Mouse (Mus musculus) forebrain, embryonic 11.5 days (tissue): ENCODE measurements around the gene Vav3. TPM values are rescaled to one million over a fixed set of nuclear protein-coding genes. Genes with fewer than 3 reads are reported as not detected.
A peak's percentile ranks its signal among the peaks of the same experiment; 100 is the strongest.

Source experiments
- ATAC-seq: fragments of 200-750 bp; cut with Nextera tagmentation; replicated peaks from 2 replicates; pipeline ENCODE4 v1.8.0; 2017; ENCODE audit warnings: moderate TSS enrichment; ENCODE audit not compliant: low FRiP score
- DNase-seq: peaks from one replicate; pipeline ENCODE4 v3.0.0-alpha.2; 2017; ENCODE audit warnings: low spot score
- H3K27ac ChIP-seq: fragments of 300-500 bp; sonication (generic); 2 replicates; pipeline ENCODE4 v1.5.1; 2014; ENCODE audit warnings: low read depth, low read length
- H3K27me3 ChIP-seq: fragments of 300-500 bp; sonication (generic); 2 replicates; pipeline ENCODE4 v1.6.1; 2014; ENCODE audit warnings: mild to moderate bottlenecking, low read length, mixed read lengths; ENCODE audit not compliant: control insufficient read depth, insufficient read depth
- H3K36me3 ChIP-seq: fragments of 300-500 bp; sonication (generic); 2 replicates; pipeline ENCODE4 v1.6.1; 2014; ENCODE audit warnings: mild to moderate bottlenecking, low read length, moderate library complexity, mixed read lengths; ENCODE audit not compliant: control insufficient read depth, insufficient read depth
- H3K4me1 ChIP-seq: fragments of 300-500 bp; sonication (generic); replicated peaks from 2 replicates; pipeline ENCODE4 v1.6.1; 2014; ENCODE audit warnings: low read length, mixed read lengths; ENCODE audit not compliant: control insufficient read depth, insufficient read depth
- H3K4me2 ChIP-seq: fragments of 300-500 bp; sonication (generic); 2 replicates; pipeline ENCODE4 v1.6.1; 2014; ENCODE audit warnings: low read depth, mild to moderate bottlenecking, low read length, moderate library complexity, mixed read lengths; ENCODE audit not compliant: severe bottlenecking
- H3K4me3 ChIP-seq: fragments of 300-500 bp; sonication (generic); 2 replicates; pipeline ENCODE4 v1.5.1; 2014; ENCODE audit warnings: low read depth, low read length
- H3K9ac ChIP-seq: fragments of 300-500 bp; sonication (generic); 2 replicates; pipeline ENCODE4 v1.6.1; 2014; ENCODE audit warnings: low read length
- H3K9me3 ChIP-seq: fragments of 300-500 bp; sonication (generic); 2 replicates; pipeline ENCODE4 v1.6.1; 2016; ENCODE audit warnings: low read length, mixed read lengths; ENCODE audit not compliant: control insufficient read depth
- WGBS: fragments of 180-500 bp; shearing (Covaris S2); extraction: QIAGEN DNeasy Blood & Tissue Kit; methylation state at CpG from one replicate; pipeline ENCODE4 v1.1.7; 2014; 5-methylcytosine and 5-hydroxymethylcytosine counted together
- polyA plus RNA-seq: library from polyadenylated mRNA; unstranded; fragments of >200 nt; fragmentation: Nextera tagmentation; extraction: Ambion mirVana; gene quantifications from 2 replicates; pipeline ENCODE4 v1.2.1, GENCODE M21; 2014

Gene Vav3
- polyA plus RNA-seq, 1 experiment from 2014 or later: 9.2 TPM

- Histone ChIP-seq H3K4me2 (0 out of 2 replicates have a peak overlapping the region, but pooled peaks have one; percentile 1), H3K36me3 (no peaks in the 10 kb centered on the region), H3K27me3 (no peaks in the 10 kb centered on the region), H3K4me1 (peaks cover 4% of the 10 kb centered on the region; the same call in 1 of the 2 replicates), H3K9me3 (no peaks in the 10 kb centered on the region), H3K4me3 (no peak overlapping the region), H3K9ac (no peak overlapping the region), H3K27ac (peak overlapping the region; percentile 14; the same call in 1 of the 2 replicates)
- 50% methylated on average over 5 of the region's 5 CpGs for WGBS
- ATAC-seq (peak; percentile 79), DNase-seq (no peak)
Measured at GRCm38 (mm10) chr3:109731592-109732230, 391.3 kb downstream of the Vav3 start.

GRCm38 (mm10) chr3:109732327-109733182 is 392.1 kb downstream of the Vav3 start:
- DNase-seq: peak; percentile 66
- Histone ChIP-seq H3K9ac (no peak overlapping the region), H3K4me2 (no peak overlapping the region), H3K27me3 (no peaks in the 10 kb centered on the region), H3K4me3 (no peak overlapping the region), H3K4me1 (peaks cover 4% of the 10 kb centered on the region; the same call in 1 of the 2 replicates), H3K36me3 (no peaks in the 10 kb centered on the region), H3K9me3 (no peaks in the 10 kb centered on the region), H3K27ac (peak overlapping the region; percentile 14; the same call in 1 of the 2 replicates)
- WGBS: 55% methylated on average over 10 of the region's 10 CpGs
- ATAC-seq: peak; percentile 85

Other genes starting within 250 kb of the Vav3 start
- 25.2 and 25.3 TPM in 2 replicates for gene Slc25a24, start 217.5 kb upstream of the Vav3 start, polyA plus RNA-seq